Mouse (Mus musculus) cerebellum, adult 9-10 months (tissue): Measurements from ENCODE around the gene Myl12a.
"Not testable (repeated sequence)": the region's sequence is repeated elsewhere in the genome, so short reads cannot be mapped to it uniquely, and the experiment has no call there.

ENCODE experiments used
- DNase-seq: peaks from one replicate; pipeline ENCODE4 v3.0.0; 2022

Myl12a gene

DNA sequence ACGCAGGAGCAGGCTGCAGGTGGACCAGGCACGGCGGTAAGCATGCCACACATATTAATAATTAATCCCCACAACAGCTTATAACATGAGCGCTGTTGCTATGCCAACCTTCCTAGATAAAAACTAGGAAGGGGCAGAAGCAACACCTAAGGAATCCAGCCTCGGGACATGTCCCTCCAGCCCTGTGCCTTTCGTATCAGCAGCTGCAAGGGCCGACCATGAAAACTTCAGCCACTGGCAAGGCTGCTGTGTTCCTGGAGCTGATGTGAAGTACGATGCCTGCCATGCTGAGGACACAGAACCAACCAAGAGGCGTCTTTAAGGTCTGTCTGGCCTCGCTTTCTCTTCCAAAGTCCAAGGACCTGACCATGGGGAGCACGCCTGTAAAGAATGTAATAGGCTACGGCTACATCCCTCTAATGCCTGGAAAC lies 14.3 kb downstream of the Myl12a start:
- DNase-seq, result no peak

DNA sequence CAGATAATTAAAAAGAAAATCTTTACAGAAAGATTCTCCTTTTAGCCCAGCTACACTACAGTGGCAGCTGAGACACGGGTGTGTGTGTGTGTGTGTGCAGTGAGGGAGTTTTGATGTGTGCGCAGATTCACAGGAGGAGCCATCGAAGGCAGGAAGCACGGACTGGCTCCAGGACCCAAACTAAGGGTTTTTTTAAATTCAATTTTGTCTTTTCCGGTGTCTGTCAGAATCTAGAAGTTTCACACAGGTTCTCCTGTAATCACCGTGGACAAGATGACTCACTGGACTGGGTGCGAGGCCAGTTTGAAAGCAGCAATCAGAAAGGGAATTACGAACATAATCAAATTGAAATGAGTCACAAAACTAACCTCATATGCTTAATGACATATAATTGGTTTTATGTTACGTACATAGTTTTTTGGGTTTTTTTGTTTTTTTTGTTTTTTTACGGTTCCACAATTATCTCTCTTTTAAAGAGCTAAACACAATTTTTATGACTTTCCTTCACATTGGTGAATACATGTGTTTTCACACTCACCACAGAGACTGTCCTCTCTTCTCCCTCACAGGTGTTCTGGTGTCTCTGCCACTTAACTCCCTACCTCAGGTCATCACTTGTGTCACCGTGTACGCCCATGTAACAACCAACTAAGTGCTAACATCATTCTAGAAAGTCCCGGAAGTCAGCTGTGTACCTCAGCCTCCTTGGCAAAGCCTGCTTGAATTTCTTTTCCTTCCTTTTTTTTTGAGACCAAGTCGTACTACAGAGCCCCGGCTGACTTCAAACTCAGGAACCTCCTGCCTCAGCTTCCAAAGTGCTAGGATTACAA lies 15.6 kb downstream of the Myl12a start:
- DNase-seq, result no peak

DNA sequence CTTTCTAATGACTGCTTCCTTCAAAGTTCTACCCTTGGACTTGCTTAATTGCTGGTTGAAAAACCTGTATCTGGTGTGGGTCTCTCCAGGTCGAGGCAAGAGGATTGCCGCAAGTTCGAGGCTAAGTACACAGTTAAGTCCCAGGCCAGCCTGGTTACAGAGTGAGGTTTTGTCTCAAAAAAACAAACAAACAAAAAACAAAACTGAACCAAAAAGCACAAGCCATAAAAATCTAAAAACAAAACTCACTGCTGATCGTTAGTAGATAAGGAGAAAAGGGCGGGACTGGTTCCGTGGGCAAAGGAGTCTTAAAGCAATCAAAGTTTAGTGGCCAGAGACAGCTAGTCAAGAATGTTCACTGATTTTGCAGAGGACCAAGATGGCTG lies 16.3 kb downstream of the Myl12a start:
- no peak for DNase-seq

DNA sequence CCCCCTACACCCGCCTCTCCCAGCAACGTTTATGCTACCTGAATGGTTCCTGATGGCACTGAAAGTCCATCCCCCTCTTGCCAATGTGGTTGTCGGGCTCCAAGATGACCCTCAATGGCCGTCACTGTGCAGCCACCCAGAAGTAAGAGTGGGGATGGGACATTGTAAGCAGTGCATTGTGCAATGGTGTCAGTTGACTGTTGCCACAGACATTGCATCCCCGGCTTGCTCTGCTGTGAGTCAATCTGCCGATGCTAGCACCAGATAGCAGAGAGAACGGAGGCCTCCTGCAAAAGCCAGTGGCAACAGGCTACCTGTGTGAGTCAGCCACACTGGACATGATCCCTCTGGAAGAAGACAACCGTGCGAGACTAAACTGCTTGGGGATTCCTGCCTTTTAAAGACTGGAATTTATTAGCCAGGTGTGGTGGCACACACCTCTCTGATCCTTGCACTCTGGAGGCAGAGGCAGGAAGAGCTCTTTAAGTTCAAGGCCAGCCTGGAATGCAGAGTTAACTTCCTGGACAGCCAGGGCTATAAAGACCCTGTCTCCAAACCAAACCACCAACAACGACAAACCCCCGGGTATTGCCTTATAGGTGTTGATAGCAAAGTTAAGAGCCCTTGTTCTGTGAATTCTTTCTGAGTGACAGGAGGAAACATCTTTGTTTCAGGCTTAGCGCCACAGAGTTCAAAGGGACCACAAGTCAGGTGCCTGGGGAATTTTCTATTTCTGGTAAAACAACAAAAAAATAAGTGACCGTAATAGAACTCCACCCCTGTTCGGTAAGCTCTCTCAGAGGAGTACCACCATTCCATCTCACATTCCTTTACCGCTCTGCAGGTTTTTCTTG lies 16.9 kb downstream of the Myl12a start:
- DNase-seq, result no peak

DNA sequence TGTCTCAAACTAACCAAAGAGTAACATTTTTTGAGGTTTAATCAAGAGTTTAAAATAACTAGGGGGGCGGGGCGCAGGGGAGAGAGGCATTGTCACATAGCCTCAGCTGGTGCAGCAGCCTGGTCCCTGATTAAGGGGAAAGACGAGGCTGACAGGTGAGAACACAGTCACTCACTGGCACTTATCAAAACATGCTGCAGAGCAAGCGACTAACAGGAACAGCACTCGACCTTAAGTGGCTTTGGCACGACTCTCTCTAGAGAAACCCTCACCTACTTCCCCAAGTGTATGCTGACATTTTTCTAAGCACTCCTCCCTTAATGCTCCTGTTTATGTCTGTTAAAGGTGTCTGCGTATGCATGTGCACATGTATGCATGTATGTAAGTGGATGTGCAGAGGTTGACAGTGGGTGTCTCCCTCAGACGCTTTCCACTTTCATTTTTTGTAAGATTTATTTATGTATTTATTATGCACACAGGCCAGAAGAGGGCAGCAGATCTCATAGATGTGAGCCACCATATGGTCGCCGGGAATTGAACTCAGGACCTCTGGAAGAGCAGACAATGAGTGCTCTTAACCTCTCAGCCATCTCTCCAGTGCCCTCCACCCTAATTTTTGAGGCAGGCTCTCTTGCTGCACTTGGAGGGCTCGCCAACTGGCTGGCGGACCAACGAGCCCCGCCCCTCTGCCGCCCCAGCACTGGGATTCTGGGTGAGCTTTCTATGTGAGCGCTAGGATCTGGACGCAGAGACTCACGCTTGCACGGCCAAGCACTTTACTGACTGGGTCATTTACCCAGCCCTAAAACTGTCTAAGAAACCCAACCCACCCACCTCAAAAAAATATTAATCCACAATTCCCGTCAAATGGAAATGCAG lies 23.1 kb downstream of the Myl12a start:
- no peak for DNase-seq

DNA sequence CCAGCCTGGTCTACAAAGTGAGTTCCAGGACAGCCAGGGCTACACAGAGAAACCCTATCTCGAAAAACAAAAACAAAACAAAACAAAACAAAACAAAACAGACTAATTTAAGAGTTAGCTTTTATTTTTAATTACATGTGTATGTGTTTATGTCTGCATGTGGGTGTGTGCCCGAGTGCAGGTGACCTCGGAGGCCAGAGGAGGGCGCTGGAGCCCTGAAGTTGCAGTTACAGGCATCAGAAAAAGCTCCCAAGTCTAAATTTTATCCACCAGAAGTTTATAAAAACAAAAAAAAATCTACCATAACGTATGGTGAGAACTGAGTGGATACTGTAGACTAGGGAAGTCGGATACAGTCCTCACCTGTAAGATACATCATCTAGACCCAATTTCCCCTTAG lies 24.9 kb downstream of the Myl12a start:
- no peak for DNase-seq

DNA sequence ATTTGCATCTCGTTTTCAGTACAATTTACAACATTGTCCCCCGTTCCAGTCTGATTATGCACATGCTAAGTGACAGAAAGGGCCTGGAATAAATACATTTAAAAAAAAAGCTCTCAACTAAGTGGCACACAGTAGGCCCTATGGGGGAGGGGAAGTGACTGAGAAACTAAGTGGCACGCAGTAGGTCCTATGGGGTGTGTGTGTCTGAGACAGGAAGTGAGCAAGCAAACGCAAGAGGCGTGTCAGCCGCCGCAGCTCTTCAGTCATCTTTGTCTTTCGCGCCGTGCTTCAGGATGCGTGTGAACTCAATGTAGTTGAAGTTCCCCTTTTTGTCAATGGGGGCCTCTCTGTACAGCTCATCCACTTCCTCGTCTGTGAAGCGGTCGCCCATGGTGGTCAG lies 28.6 kb downstream of the Myl12a start:
- not testable (repeated sequence) for DNase-seq

DNA sequence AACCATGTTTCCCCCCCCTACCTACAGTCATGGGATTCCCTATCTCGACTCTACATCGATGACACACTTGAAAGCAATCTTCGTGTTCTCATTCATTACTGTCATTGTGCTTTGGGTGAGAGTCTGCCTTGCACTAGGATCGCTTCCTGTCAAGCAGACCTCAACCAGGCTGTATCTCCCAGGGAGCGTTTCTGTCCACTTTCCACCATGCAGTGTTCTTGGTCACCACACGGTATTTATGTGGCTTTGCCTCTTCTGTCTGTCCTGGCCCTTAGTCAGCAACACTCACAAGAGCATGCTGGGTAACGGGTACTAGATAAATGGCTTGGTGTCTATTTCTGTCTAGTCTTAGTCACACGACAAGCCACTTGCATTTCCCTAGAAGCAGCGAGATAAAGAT lies 29.3 kb downstream of the Myl12a start:
- no peak for DNase-seq

DNA sequence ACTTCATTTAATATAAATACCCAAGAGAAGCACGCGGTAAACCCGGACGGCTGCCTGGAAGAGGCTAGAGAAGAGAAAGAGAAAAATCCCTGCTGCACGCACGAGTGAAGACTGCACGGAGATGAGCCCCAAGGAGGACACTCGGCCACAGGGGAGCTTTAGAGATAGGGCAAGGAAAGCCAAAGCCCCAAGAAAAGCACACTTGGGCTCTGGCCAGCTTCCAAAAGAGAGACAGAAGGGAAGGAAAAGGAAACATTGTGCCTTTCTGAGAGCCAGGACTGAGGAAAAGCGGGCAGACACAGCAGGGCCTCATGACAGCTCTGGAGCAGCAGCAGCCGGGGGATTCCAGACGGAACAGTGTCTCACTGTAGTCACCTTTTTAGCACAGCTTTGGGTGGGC lies 31.5 kb downstream of the Myl12a start:
- no peak for DNase-seq

DNA sequence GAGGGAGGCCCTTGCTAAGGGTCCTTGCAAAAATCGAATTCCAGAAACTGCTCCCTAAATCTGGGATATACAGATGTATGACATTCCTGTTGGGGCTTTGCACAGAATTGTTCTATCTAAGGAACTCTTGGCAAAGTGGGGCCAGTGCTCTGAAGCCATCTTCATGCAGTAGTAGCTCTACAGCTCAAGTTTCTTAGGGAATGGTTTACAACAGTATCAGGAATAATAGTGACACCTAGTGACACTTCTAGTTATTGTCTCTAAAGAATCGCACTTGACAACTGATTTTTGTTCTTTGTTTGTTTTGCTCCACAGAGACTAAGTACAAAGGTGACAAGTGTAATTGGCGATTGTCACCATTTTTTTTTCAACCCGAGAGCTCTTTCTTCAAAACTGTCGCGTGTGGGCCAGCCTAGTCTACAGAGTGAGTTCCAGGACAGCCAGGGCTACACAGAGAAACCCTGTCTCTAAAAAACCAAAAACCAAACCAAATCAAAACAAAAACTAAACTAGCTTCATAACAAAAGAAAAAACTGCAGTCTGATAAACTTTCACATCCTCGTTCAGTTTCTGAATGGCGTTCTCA lies 34.0 kb downstream of the Myl12a start:
- DNase-seq, result peak; percentile 62

DNA sequence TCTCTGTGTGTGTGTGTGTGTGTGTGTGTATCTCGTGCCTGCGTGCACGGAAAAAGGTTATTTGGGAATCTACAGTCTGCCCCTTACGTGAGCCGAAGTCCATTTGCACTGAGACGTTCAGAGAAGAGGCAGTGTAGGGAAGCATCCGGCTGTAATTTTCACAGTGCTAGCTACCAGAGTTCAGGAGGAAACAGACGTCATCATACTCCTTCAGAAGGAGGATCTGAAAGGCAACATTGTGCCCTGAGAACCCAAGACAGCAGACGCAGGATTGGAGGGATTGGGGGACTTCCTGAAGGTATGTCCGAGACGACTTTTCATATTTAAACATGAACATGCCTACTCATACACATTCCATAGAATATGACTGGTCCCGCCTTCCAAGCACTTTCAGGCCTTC lies 35.0 kb downstream of the Myl12a start:
- no peak for DNase-seq

DNA sequence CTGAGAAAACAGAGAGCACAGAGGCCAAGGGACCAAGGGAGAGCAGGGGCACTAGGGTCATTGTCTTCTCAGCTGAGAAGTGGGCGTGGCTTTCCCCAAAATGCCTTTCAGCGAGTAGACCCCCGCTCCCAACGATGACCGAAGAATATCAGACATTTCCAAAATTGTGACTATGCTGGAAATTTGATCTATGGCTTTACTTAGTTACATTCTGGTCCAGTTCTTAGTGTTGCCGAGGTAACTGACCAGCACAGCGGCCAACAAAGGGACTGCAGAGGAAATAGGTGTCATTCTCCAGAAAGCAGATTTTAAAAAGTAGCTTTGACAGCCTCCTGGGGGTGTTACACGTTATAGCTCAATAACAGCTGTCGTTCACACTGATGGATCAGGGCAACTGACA lies 35.5 kb downstream of the Myl12a start:
- DNase-seq, result no peak

DNA sequence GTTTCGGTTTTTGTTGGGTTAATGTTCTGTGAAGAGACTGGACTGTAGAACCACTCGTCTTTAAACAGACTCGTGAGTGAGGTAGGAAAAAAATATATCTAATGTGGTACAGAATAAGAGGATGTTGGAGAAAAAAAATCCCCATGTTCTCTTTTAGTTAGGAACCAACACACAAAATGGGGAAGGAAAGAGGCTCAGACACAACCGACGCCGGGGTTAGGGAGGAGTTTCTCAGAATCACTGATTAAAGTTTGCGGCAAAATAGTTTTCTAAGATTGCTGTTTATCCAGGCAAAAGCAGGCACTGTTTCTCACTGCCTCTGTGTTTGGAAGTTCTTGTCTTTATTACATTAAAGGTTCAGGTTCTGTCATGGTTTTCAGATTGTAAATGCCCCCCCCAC lies 36.6 kb downstream of the Myl12a start:
- no peak for DNase-seq

DNA sequence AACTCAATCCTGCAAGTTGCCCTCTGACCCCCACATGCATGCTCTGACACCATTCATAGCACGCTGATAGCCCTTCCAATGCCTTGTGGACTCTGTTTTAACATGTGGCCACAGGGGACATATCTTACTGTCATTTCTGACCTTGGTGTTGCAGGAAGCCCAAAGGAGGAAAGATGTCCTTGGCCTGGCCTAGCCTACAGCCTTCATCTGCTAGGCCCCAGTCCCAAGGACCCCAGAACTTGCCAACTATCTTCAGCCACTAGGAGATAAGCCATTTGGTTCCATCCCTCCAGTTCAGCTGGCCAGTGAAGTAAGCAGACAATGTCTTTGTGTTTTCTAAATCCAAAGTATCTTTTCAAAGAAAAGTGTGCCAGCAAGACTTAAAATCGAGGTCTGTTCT lies 37.4 kb downstream of the Myl12a start:
- no peak for DNase-seq

DNA sequence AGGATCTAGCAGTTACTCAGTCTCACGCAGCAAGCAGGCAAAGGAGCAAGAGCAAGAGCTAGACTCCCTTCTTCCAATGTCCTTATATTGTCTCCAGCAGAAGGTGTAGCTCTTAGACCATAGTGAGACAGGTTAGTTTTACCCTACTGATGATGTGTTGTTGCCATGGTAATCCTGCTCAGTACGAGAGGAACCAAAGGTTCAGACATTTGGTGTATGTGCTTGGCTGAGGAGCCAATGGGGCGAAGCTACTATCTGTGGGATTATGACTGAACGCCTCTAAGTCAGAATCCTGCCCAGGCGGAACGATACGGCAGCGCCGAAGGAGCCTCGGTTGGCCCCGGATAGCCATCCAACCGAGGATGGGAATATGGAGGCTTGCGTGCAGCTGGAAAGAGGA lies 39.1 kb downstream of the Myl12a start:
- peak; percentile 95 for DNase-seq

DNA sequence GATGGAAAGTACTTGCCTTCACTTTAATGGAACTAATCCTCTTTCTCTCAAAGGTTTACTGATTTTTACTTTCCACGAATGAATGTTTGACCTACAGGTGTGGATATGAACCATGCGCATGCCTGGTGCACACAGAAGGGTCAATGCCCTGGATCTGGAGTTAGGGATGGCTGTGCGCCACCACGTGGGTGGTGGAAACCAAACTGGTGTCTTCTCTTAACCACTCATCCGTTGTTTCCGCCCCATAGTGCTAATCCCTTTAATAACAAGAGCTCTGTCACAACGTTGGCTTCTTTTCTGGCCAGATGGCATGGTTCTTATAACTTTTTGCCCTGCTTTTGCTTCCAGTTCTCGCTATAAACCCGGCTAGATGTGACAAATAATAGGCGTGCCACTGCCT lies 51.4 kb downstream of the Myl12a start:
- no peak for DNase-seq

DNA sequence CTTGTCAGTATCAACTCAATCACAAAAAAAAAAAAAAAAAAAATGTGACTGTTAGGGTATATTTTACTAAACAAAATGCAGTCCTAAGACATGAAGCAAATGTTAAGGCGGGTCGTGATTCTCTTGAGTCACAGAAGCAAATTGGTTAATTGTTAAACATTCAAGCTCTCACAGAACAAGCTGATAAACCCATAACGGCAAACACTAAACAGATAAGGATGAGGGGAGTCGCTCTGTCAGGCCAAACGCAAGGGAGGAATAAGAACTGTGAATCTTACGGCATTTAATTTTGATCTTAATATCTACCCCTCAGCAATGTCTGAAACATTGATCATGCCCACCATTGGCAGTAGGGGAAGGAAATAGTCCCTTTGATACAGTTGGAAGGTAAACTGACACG lies 53.5 kb downstream of the Myl12a start:
- DNase-seq, result no peak

DNA sequence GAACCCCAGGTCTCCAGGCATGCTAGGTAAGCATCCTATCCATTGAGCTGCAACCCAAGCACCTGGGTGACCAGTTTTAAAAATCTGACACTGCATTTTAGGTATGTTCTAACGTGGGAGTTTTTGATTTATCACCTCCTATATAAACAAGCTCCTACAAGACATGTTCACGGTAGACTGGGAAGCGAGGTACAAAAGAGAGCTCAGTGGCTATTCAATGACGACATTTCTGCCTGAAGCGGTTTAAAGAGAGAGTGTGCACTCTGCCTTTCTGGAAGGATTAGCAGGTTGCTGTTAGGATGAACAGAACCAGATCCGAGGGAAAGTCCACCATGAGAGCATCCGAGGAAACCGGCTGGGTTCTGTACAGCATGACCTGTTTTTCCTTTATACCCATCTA lies 54.0 kb downstream of the Myl12a start:
- DNase-seq, result no peak

DNA sequence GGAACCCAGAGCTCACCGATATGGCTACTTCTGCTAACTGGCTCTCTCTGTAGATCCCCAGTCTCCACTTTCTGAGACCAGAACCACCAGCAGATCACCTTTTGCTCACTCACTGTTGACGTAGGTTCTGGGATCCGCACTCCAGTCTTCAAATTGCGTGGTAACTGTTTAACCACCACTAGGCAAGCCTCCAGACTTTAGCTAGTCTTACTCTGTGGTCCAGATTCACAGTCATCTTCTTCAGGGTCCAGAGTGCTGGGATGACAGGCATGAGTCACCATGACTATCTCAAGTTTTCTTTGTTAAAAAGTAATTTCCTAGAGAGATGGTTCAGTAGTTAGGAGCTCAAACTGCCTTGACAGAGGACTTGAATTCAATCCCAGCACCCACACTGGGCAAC lies 58.9 kb downstream of the Myl12a start:
- no peak for DNase-seq
